Mouse (Mus musculus) kidney, embryonic 15.5 days (tissue): ENCODE data around the gene Prg4. TPM values are rescaled to one million over a fixed set of nuclear protein-coding genes. Genes with fewer than 3 reads are reported as not detected.

ENCODE experiments used
- ATAC-seq: fragments of 200-750 bp; cut with Nextera tagmentation; replicated peaks from 2 replicates; pipeline ENCODE4 v1.8.0; 2017; ENCODE audit warnings: moderate TSS enrichment; ENCODE audit not compliant: low FRiP score
- H3K27ac ChIP-seq: fragments of 300-500 bp; sonication (generic); 2 replicates; pipeline ENCODE4 v1.5.1; 2015; ENCODE audit warnings: mild to moderate bottlenecking, inconsistent platforms
- H3K27me3 ChIP-seq: fragments of 300-500 bp; sonication (generic); 2 replicates; pipeline ENCODE4 v1.6.1; 2015; ENCODE audit warnings: inconsistent platforms
- H3K36me3 ChIP-seq: fragments of 300-500 bp; sonication (generic); 2 replicates; pipeline ENCODE4 v1.6.1; 2015; ENCODE audit warnings: inconsistent platforms
- H3K4me1 ChIP-seq: fragments of 300-500 bp; sonication (generic); 2 replicates; pipeline ENCODE4 v1.6.1; 2015; ENCODE audit warnings: inconsistent platforms
- H3K4me2 ChIP-seq: fragments of 300-500 bp; sonication (generic); 2 replicates; pipeline ENCODE4 v1.6.1; 2015; ENCODE audit warnings: moderate library complexity, mild to moderate bottlenecking, inconsistent platforms
- H3K4me3 ChIP-seq: fragments of 300-500 bp; sonication (generic); replicated peaks from 2 replicates; pipeline ENCODE4 v1.5.1; 2015; ENCODE audit warnings: mild to moderate bottlenecking, inconsistent platforms
- H3K9ac ChIP-seq: fragments of 300-500 bp; sonication (generic); 2 replicates; pipeline ENCODE4 v1.6.1; 2015; ENCODE audit warnings: mild to moderate bottlenecking, inconsistent platforms
- H3K9me3 ChIP-seq: fragments of 300-500 bp; sonication (generic); replicated peaks from 2 replicates; pipeline ENCODE4 v1.6.1; 2016; ENCODE audit warnings: inconsistent platforms
- WGBS: fragments of 180-500 bp; shearing (Covaris S2); methylation state at CpG from one replicate; pipeline ENCODE4 v1.1.7; 2015; ENCODE audit warnings: mixed read lengths; 5-methylcytosine and 5-hydroxymethylcytosine counted together
- polyA plus RNA-seq: library from polyadenylated mRNA; unstranded; fragments of >200 nt; fragmentation: Nextera tagmentation; extraction: Ambion mirVana; gene quantifications from 2 replicates; pipeline ENCODE4 v1.2.1, GENCODE M21; 2015

Gene Prg4
- polyA plus RNA-seq, 1 experiment from 2014 or later, result 0.79 TPM

GRCm38 (mm10) chr1:150403914-150404313, 62.1 kb downstream of the Prg4 start:
- 91% methylated on average over 3 of the region's 3 CpGs for WGBS
- no peak for ATAC-seq
- Histone ChIP-seq H3K27me3 (no peaks in the 10 kb centered on the region), H3K4me1 (no peaks in the 10 kb centered on the region), H3K9ac (no peak overlapping the region), H3K36me3 (peaks cover 74% of the 10 kb centered on the region), H3K4me3 (no peak overlapping the region), H3K4me2 (no peak overlapping the region), H3K9me3 (no peaks in the 10 kb centered on the region), H3K27ac (no peak overlapping the region)

Other genes with a start within 250 kb of the Prg4 start
- not detected in 2 replicates for gene Pdc, start 146.7 kb downstream of the Prg4 start, polyA plus RNA-seq
- gene Tpr, start 73.3 kb downstream of the Prg4 start, polyA plus RNA-seq, result 168 and 185 TPM in 2 replicates
- 36.3 and 39.3 TPM in 2 replicates for gene Odr4, start 73.1 kb downstream of the Prg4 start, polyA plus RNA-seq